ENCODE assay signal across 18 mouse cellular contexts in the genomic region with DNA sequence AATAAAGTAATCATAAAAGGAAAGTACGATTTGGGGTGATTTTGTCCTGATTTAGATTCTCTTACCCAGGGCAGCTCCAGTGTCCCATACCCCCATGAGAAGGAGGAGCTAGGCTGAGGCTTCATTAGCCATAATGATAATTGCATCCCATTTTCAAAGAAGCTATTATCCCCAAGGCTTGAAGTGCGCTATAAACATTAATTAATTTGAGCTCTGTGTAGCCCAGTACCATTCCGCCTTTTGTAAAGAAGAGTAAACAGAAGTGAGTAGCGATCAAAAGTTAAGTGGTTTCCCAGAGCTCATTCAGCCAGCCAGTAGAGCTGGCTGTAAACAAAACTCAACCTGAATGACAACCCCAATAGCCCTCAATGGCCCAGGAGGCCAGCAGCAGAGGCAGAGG. TPM values are rescaled to one million over a fixed set of nuclear protein-coding genes. Genes with fewer than 3 reads are reported as not detected.
A peak's percentile ranks its signal among the peaks of the same experiment; 100 is the strongest.
DNase-seq lines count a peak whose midpoint lies in the region; ATAC-seq and TF ChIP-seq lines count a peak whose summit lies in the region.
"Had no signal": no experiment of that assay in that cellular context is flagged by ENCODE, and none has a peak within 500 bp of the region (broad histone marks: within the 10 kb centered on the region; RNA-seq: fewer than 3 reads in every experiment).

No protein-coding gene starts in this region.

- H3K9ac ChIP-seq in hindbrain, embryonic 14.5 days, result no peak overlapping the region
- H3K9ac ChIP-seq in hindbrain, embryonic 11.5 days (ENCODE audit: low read depth, low read length), result no peak overlapping the region
- no peak overlapping the region for H3K9ac ChIP-seq in midbrain, embryonic 15.5 days
- H3K9ac ChIP-seq in hindbrain, postnatal 0 days (replicated peaks; ENCODE audit: low read length), result no peak overlapping the region
- H3K9ac ChIP-seq in stomach, postnatal 0 days (ENCODE audit: low read length), result no peak overlapping the region
- H3K9ac ChIP-seq: kidney, embryonic 15.5 days; midbrain, embryonic 12.5 days had no signal

- 55% methylated on average over 4 of the region's 4 CpGs for WGBS in hindbrain, embryonic 14.5 days
- 65% methylated on average over 4 of the region's 4 CpGs for WGBS in hindbrain, embryonic 11.5 days
- 56% methylated on average over 4 of the region's 4 CpGs for WGBS in midbrain, embryonic 15.5 days
- 70% methylated on average over 4 of the region's 4 CpGs for WGBS in midbrain, embryonic 10.5 days
- 52% methylated on average over 4 of the region's 4 CpGs for WGBS in hindbrain, postnatal 0 days
- 17% methylated on average over 4 of the region's 4 CpGs for WGBS in stomach, postnatal 0 days

- H3K9me3 ChIP-seq in hindbrain, embryonic 14.5 days (ENCODE audit: control insufficient read depth, low read length), result no peaks in the 10 kb centered on the region
- no peaks in the 10 kb centered on the region for H3K9me3 ChIP-seq in hindbrain, embryonic 11.5 days (ENCODE audit: control insufficient read depth, low read length)
- H3K9me3 ChIP-seq in midbrain, embryonic 15.5 days, result no peaks in the 10 kb centered on the region
- H3K9me3 ChIP-seq in midbrain, embryonic 10.5 days (replicated peaks), result no peaks in the 10 kb centered on the region
- H3K9me3 ChIP-seq in hindbrain, postnatal 0 days (ENCODE audit: low read length), result no peaks in the 10 kb centered on the region
- H3K9me3 ChIP-seq in stomach, postnatal 0 days (ENCODE audit: control insufficient read depth, low read length), result no peaks in the 10 kb centered on the region
- H3K9me3 ChIP-seq: embryonic facial prominence, embryonic 10.5 days; heart, embryonic 10.5 days; kidney, embryonic 15.5 days; midbrain, embryonic 12.5 days had no signal

- intact Hi-C loops in heart, postnatal 14 days (cut with DNase I), result no loop called here

- no peak overlapping the region for H3K4me2 ChIP-seq in hindbrain, embryonic 14.5 days (replicated peaks)
- H3K4me2 ChIP-seq in hindbrain, embryonic 11.5 days (replicated peaks; ENCODE audit: low read depth, low read length), result no peak overlapping the region
- H3K4me2 ChIP-seq in midbrain, embryonic 15.5 days, result no peak overlapping the region
- no peak overlapping the region for H3K4me2 ChIP-seq in hindbrain, postnatal 0 days (ENCODE audit: low read depth, low read length)
- 0 out of 2 replicates have a peak overlapping the region, but pooled peaks have one; percentile 16 for H3K4me2 ChIP-seq in stomach, postnatal 0 days (replicated peaks; ENCODE audit: low read depth)
- H3K4me2 ChIP-seq: kidney, embryonic 15.5 days; liver, embryonic 11.5 days; midbrain, embryonic 12.5 days had no signal

- TF ChIP-seq EP300 in stomach, postnatal 0 days (optimal IDR thresholded peaks at IDR 0.05), result no peak

- peak; percentile 76; the same call in 1 of the 2 replicates for ATAC-seq in hindbrain, embryonic 14.5 days (ENCODE audit: low FRiP score)
- no peak for ATAC-seq in hindbrain, embryonic 11.5 days (ENCODE audit: low FRiP score)
- peak; percentile 48; the same call in 1 of the 2 replicates for ATAC-seq in midbrain, embryonic 15.5 days (replicated peaks)
- peak; percentile 66 for ATAC-seq in hindbrain, postnatal 0 days
- 0 out of 2 replicates have a peak, but pooled peaks have one; percentile 24 for ATAC-seq in stomach, postnatal 0 days (ENCODE audit: low FRiP score, low TSS enrichment)

- H3K36me3 ChIP-seq in hindbrain, embryonic 14.5 days (replicated peaks; ENCODE audit: control insufficient read depth, insufficient read depth), result no peaks in the 10 kb centered on the region
- H3K36me3 ChIP-seq in hindbrain, embryonic 11.5 days (ENCODE audit: control insufficient read depth, insufficient read depth, low read length), result no peaks in the 10 kb centered on the region
- H3K36me3 ChIP-seq in midbrain, embryonic 15.5 days (replicated peaks), result no peaks in the 10 kb centered on the region
- H3K36me3 ChIP-seq in midbrain, embryonic 10.5 days, result no peaks in the 10 kb centered on the region
- no peaks in the 10 kb centered on the region for H3K36me3 ChIP-seq in hindbrain, postnatal 0 days (ENCODE audit: insufficient read depth, low read length)
- H3K36me3 ChIP-seq in stomach, postnatal 0 days (ENCODE audit: control insufficient read depth, insufficient read depth, low read length), result no peaks in the 10 kb centered on the region
- H3K36me3 ChIP-seq: embryonic facial prominence, embryonic 10.5 days; heart, embryonic 10.5 days; kidney, embryonic 15.5 days; midbrain, embryonic 12.5 days had no signal

- no peak overlapping the region for H3K4me3 ChIP-seq in hindbrain, embryonic 14.5 days (replicated peaks; ENCODE audit: low read length)
- H3K4me3 ChIP-seq in hindbrain, embryonic 11.5 days (ENCODE audit: low read depth, low read length), result no peak overlapping the region
- H3K4me3 ChIP-seq in midbrain, embryonic 15.5 days, result no peak overlapping the region
- H3K4me3 ChIP-seq in midbrain, embryonic 10.5 days, result no peak overlapping the region
- H3K4me3 ChIP-seq in hindbrain, postnatal 0 days (ENCODE audit: low read length), result no peak overlapping the region
- H3K4me3 ChIP-seq in stomach, postnatal 0 days (ENCODE audit: low read depth, low read length), result no peak overlapping the region
- H3K4me3 ChIP-seq: embryonic facial prominence, embryonic 10.5 days; heart, embryonic 10.5 days; kidney, embryonic 15.5 days; midbrain, embryonic 12.5 days had no signal

- no peak overlapping the region for H3K27ac ChIP-seq in hindbrain, embryonic 14.5 days
- H3K27ac ChIP-seq in hindbrain, embryonic 11.5 days (ENCODE audit: low read depth, low read length), result no peak overlapping the region
- H3K27ac ChIP-seq in midbrain, embryonic 15.5 days, result no peak overlapping the region
- no peak overlapping the region for H3K27ac ChIP-seq in midbrain, embryonic 10.5 days (replicated peaks)
- no peak overlapping the region for H3K27ac ChIP-seq in hindbrain, postnatal 0 days
- no peak overlapping the region for H3K27ac ChIP-seq in stomach, postnatal 0 days (replicated peaks)
- H3K27ac ChIP-seq: embryonic facial prominence, embryonic 10.5 days; heart, embryonic 10.5 days; kidney, embryonic 15.5 days; midbrain, embryonic 12.5 days had no signal

- no peak for TF ChIP-seq CTCF in hindbrain, postnatal 0 days (IDR thresholded peaks at IDR 0.05; ENCODE audit: low read depth)
- TF ChIP-seq CTCF in stomach, postnatal 0 days (IDR thresholded peaks at IDR 0.05; ENCODE audit: low read depth), result no peak

- H3K4me1 ChIP-seq in hindbrain, embryonic 14.5 days (replicated peaks; ENCODE audit: control insufficient read depth, insufficient read depth, low read length), result 0 out of 2 replicates have a peak, but pooled peaks cover 10% of the 10 kb centered on the region
- H3K4me1 ChIP-seq in hindbrain, embryonic 11.5 days (replicated peaks; ENCODE audit: control insufficient read depth, insufficient read depth, low read length), result no peaks in the 10 kb centered on the region
- H3K4me1 ChIP-seq in midbrain, embryonic 15.5 days, result no peaks in the 10 kb centered on the region
- H3K4me1 ChIP-seq in midbrain, embryonic 10.5 days, result peaks cover 4% of the 10 kb centered on the region; the same call in 1 of the 2 replicates
- H3K4me1 ChIP-seq in hindbrain, postnatal 0 days (ENCODE audit: insufficient read depth, low read length), result no peaks in the 10 kb centered on the region
- no peaks in the 10 kb centered on the region for H3K4me1 ChIP-seq in stomach, postnatal 0 days (replicated peaks; ENCODE audit: control insufficient read depth, insufficient read depth)
- H3K4me1 ChIP-seq: heart, embryonic 10.5 days; kidney, embryonic 15.5 days; midbrain, embryonic 12.5 days had no signal

- H3K27me3 ChIP-seq in hindbrain, embryonic 14.5 days (ENCODE audit: control insufficient read depth, insufficient read depth, low read length), result no peaks in the 10 kb centered on the region
- no peaks in the 10 kb centered on the region for H3K27me3 ChIP-seq in hindbrain, embryonic 11.5 days (ENCODE audit: control insufficient read depth, insufficient read depth, low read length)
- no peaks in the 10 kb centered on the region for H3K27me3 ChIP-seq in midbrain, embryonic 15.5 days (replicated peaks)
- H3K27me3 ChIP-seq in midbrain, embryonic 10.5 days (ENCODE audit: low read depth, poor library complexity, severe bottlenecking), result peaks cover 10% of the 10 kb centered on the region; the same call in 1 of the 2 replicates
- no peaks in the 10 kb centered on the region for H3K27me3 ChIP-seq in hindbrain, postnatal 0 days (ENCODE audit: insufficient read depth, low read length)
- no peaks in the 10 kb centered on the region for H3K27me3 ChIP-seq in stomach, postnatal 0 days (ENCODE audit: control insufficient read depth, insufficient read depth, low read length)
- H3K27me3 ChIP-seq: kidney, embryonic 15.5 days; midbrain, embryonic 12.5 days had no signal

- no peak for DNase-seq in hindbrain, embryonic 14.5 days (ENCODE audit: low spot score)
- no peak for DNase-seq in hindbrain, embryonic 11.5 days (ENCODE audit: low spot score)
- DNase-seq in midbrain, embryonic 10.5 days (ENCODE audit: low spot score), result no peak
- peak; percentile 2 for DNase-seq in hindbrain, postnatal 0 days (ENCODE audit: low spot score)
- no peak for DNase-seq in stomach, postnatal 0 days (ENCODE audit: low spot score)
- no peak for DNase-seq in heart, postnatal 14 days
- DNase-seq in adrenal gland, adult (ENCODE audit: inconsistent age in 2 of 2, low spot score in 1 of 2), result no peak
- DNase-seq: adrenal gland, postnatal 10 days; cerebellum, adult 18-20 months; heart, postnatal 10 days; right cerebral cortex, postnatal 4 days; thymus, postnatal 4 days had no signal

RNA-seq across cellular contexts. Expression of a gene that starts 21.2 kb away (rescaled TPM):
- 0.98 and 1.3 TPM in 2 replicates for polyA plus RNA-seq in hindbrain, embryonic 14.5 days (2014; fragmentation: Nextera tagmentation; extraction: Ambion mirVana)
- polyA plus RNA-seq in hindbrain, embryonic 11.5 days (2014; fragmentation: Nextera tagmentation; extraction: Ambion mirVana), result 0.79 and 0.96 TPM in 2 replicates
- polyA plus RNA-seq in midbrain, embryonic 15.5 days (2015; fragmentation: Nextera tagmentation; extraction: Ambion mirVana), result 0.41 and 0.72 TPM in 2 replicates
- 0.85 and 0.87 TPM in 2 replicates for polyA plus RNA-seq in midbrain, embryonic 10.5 days (2016; fragmentation: Nextera tagmentation; extraction: Ambion mirVana)
- 1.8 and 2.1 TPM in 2 replicates for total RNA-seq in hindbrain, postnatal 0 days (2014; rRNA removed)
- 0.88 and 0.95 TPM in 2 replicates for polyA plus RNA-seq in hindbrain, postnatal 0 days (2015; fragmentation: Nextera tagmentation; extraction: Ambion mirVana)
- polyA plus RNA-seq in stomach, postnatal 0 days (2015; fragmentation: Nextera tagmentation; extraction: Ambion mirVana), result 1.9 and 2.6 TPM in 2 replicates
- total RNA-seq in heart, postnatal 14 days (2021), result under 1 TPM; 0.79 to 0.83 TPM
